Mouse (Mus musculus): ENCODE results near the gene Dnah2. TPM values are rescaled to one million over a fixed set of nuclear protein-coding genes. Genes with fewer than 3 reads are reported as not detected.

Dnah2 gene
- polyA plus RNA-seq, 1 experiment, result 1.2 TPM

GRCm38 (mm10) chr11:69409378-69410044 lies 139.4 kb downstream of the Dnah2 start:
- Histone ChIP-seq H3K27ac (ENCODE audit: insufficient read depth, low read length) (peak overlapping the region; percentile 82), H3K27me3 (ENCODE audit: control insufficient read depth, insufficient read depth, low read length, poor library complexity, severe bottlenecking) (no peaks in the 10 kb centered on the region), H3K4me1 (ENCODE audit: control insufficient read depth, insufficient read depth, low read length) (peaks cover 9% of the 10 kb centered on the region), H3K36me3 (ENCODE audit: control insufficient read depth, insufficient read depth, low read length, poor library complexity, severe bottlenecking) (no peaks in the 10 kb centered on the region), H3K4me3 (ENCODE audit: low read depth, low read length) (peak overlapping the region; percentile 83), H3K9ac (ENCODE audit: low read depth, poor library complexity, severe bottlenecking) (peak overlapping the region; percentile 78), H3K9me3 (replicated peaks; ENCODE audit: control insufficient read depth, insufficient read depth, low read length, poor library complexity, severe bottlenecking) (no peaks in the 10 kb centered on the region)
- TF ChIP-seq CTCF (IDR thresholded peaks at IDR 0.05; ENCODE audit: low read depth, low read length), result no peak
- TF ChIP-seq EP300 (IDR thresholded peaks at IDR 0.05; ENCODE audit: insufficient read depth, low read depth, low read length), result no peak
- TF ChIP-seq POLR2A (IDR thresholded peaks at IDR 0.05; ENCODE audit: insufficient read depth, low read length), result no peak

- Histone ChIP-seq H3K27ac (ENCODE audit: insufficient read depth, low read length) (peak overlapping the region; percentile 38), H3K9ac (ENCODE audit: low read depth, poor library complexity, severe bottlenecking) (peak overlapping the region; percentile 78), H3K4me1 (ENCODE audit: control insufficient read depth, insufficient read depth, low read length) (peaks cover 4% of the 10 kb centered on the region), H3K4me3 (ENCODE audit: low read depth, low read length) (peak overlapping the region; percentile 83), H3K9me3 (replicated peaks; ENCODE audit: control insufficient read depth, insufficient read depth, low read length, poor library complexity, severe bottlenecking) (no peaks in the 10 kb centered on the region), H3K27me3 (ENCODE audit: control insufficient read depth, insufficient read depth, low read length, poor library complexity, severe bottlenecking) (no peaks in the 10 kb centered on the region), H3K36me3 (ENCODE audit: control insufficient read depth, insufficient read depth, low read length, poor library complexity, severe bottlenecking) (no peaks in the 10 kb centered on the region)
- TF ChIP-seq CTCF (IDR thresholded peaks at IDR 0.05; ENCODE audit: low read depth, low read length) (no peak), POLR2A (IDR thresholded peaks at IDR 0.05; ENCODE audit: insufficient read depth, low read length) (no peak), EP300 (IDR thresholded peaks at IDR 0.05; ENCODE audit: insufficient read depth, low read depth, low read length) (peak; percentile 65; the same call in 1 of the 2 replicates)
Observed at GRCm38 (mm10) chr11:69408541-69409377, 140.2 kb downstream of the Dnah2 start.

- H3K36me3 ChIP-seq (ENCODE audit: control insufficient read depth, insufficient read depth, low read length, poor library complexity, severe bottlenecking), result no peaks in the 10 kb centered on the region
- H3K4me1 ChIP-seq (ENCODE audit: control insufficient read depth, insufficient read depth, low read length), result no peaks in the 10 kb centered on the region
- TF ChIP-seq CTCF (IDR thresholded peaks at IDR 0.05; ENCODE audit: low read depth, low read length) (no peak), EP300 (IDR thresholded peaks at IDR 0.05; ENCODE audit: insufficient read depth, low read depth, low read length) (no peak), POLR2A (IDR thresholded peaks at IDR 0.05; ENCODE audit: insufficient read depth, low read length) (no peak)
- H3K27me3 ChIP-seq (ENCODE audit: control insufficient read depth, insufficient read depth, low read length, poor library complexity, severe bottlenecking), result no peaks in the 10 kb centered on the region
- no peak overlapping the region for H3K27ac ChIP-seq (ENCODE audit: insufficient read depth, low read length)
- no peak overlapping the region for H3K4me3 ChIP-seq (ENCODE audit: low read depth, low read length)
- H3K9me3 ChIP-seq (replicated peaks; ENCODE audit: control insufficient read depth, insufficient read depth, low read length, poor library complexity, severe bottlenecking), result no peaks in the 10 kb centered on the region
- no peak overlapping the region for H3K9ac ChIP-seq (ENCODE audit: low read depth, poor library complexity, severe bottlenecking)
Observed at GRCm38 (mm10) chr11:69407724-69408004, 141.2 kb downstream of the Dnah2 start.

GRCm38 (mm10) chr11:69406867-69407723 lies 141.8 kb downstream of the Dnah2 start:
- H3K4me3 ChIP-seq (ENCODE audit: low read depth, low read length), result no peak overlapping the region
- no peak overlapping the region for H3K9ac ChIP-seq (ENCODE audit: low read depth, poor library complexity, severe bottlenecking)
- H3K36me3 ChIP-seq (ENCODE audit: control insufficient read depth, insufficient read depth, low read length, poor library complexity, severe bottlenecking), result no peaks in the 10 kb centered on the region
- no peak overlapping the region for H3K27ac ChIP-seq (ENCODE audit: insufficient read depth, low read length)
- H3K9me3 ChIP-seq (replicated peaks; ENCODE audit: control insufficient read depth, insufficient read depth, low read length, poor library complexity, severe bottlenecking), result no peaks in the 10 kb centered on the region
- no peaks in the 10 kb centered on the region for H3K27me3 ChIP-seq (ENCODE audit: control insufficient read depth, insufficient read depth, low read length, poor library complexity, severe bottlenecking)
- TF ChIP-seq CTCF (IDR thresholded peaks at IDR 0.05; ENCODE audit: low read depth, low read length) (no peak), POLR2A (IDR thresholded peaks at IDR 0.05; ENCODE audit: insufficient read depth, low read length) (no peak), EP300 (IDR thresholded peaks at IDR 0.05; ENCODE audit: insufficient read depth, low read depth, low read length) (no peak)
- no peaks in the 10 kb centered on the region for H3K4me1 ChIP-seq (ENCODE audit: control insufficient read depth, insufficient read depth, low read length)

GRCm38 (mm10) chr11:69406282-69406681 lies 142.6 kb downstream of the Dnah2 start:
- Histone ChIP-seq H3K27ac (ENCODE audit: insufficient read depth, low read length) (no peak overlapping the region), H3K9me3 (replicated peaks; ENCODE audit: control insufficient read depth, insufficient read depth, low read length, poor library complexity, severe bottlenecking) (no peaks in the 10 kb centered on the region), H3K27me3 (ENCODE audit: control insufficient read depth, insufficient read depth, low read length, poor library complexity, severe bottlenecking) (no peaks in the 10 kb centered on the region), H3K36me3 (ENCODE audit: control insufficient read depth, insufficient read depth, low read length, poor library complexity, severe bottlenecking) (no peaks in the 10 kb centered on the region), H3K4me1 (ENCODE audit: control insufficient read depth, insufficient read depth, low read length) (no peaks in the 10 kb centered on the region), H3K4me3 (ENCODE audit: low read depth, low read length) (no peak overlapping the region), H3K9ac (ENCODE audit: low read depth, poor library complexity, severe bottlenecking) (no peak overlapping the region)
- TF ChIP-seq CTCF (IDR thresholded peaks at IDR 0.05; ENCODE audit: low read depth, low read length) (no peak), EP300 (IDR thresholded peaks at IDR 0.05; ENCODE audit: insufficient read depth, low read depth, low read length) (no peak), POLR2A (IDR thresholded peaks at IDR 0.05; ENCODE audit: insufficient read depth, low read length) (no peak)

All from ES-Bruce4 (cell line).